Mouse (Mus musculus): ENCODE results near the gene Olfr1392.

- TF ChIP-seq POLR2A (IDR thresholded peaks at IDR 0.05; ENCODE audit: extremely low read depth, insufficient read depth, low read length) (no peak), CTCF (IDR thresholded peaks at IDR 0.05; ENCODE audit: extremely low read depth, insufficient read depth, low read length) (no peak)
Measured at GRCm38 (mm10) chr11:49249811-49250421, 35.2 kb upstream of the Olfr1392 start.
